Mouse (Mus musculus) frontal cortex, postnatal 25 days (tissue): ENCODE measurements around the gene Ppp2r5a.

Experiments used
- DNase-seq, 2 experiments: peaks; one replicate each; pipeline ENCODE4 v3.0.0; 2022; ENCODE audit warnings: low spot score in 2 of 2

The Ppp2r5a gene

GRCm38 (mm10) chr1:191418936-191419335 is 15.9 kb upstream of the Ppp2r5a start:
- no peak for DNase-seq

- DNase-seq = no peak
Observed at GRCm38 (mm10) chr1:191417111-191417510, 14.0 kb upstream of the Ppp2r5a start.

DNA sequence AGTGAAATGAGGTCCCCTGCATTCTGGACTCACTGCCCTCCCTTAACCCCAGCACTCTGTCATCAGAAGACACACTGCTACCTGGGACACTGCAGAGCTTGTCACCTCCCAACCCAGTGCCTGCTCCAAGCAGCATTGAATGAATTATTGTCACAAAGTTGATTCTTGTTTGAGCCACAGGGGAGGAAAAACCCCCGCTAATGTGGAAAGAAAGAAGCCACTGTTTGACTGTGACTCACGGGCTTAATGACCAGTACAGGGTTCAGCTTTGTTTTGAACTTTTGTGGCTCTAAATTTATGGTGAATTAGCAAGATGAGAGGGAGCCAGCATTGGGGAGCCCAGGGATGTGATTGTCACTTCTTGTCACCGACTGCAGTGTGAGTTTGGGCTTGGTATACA is 13.5 kb upstream of the Ppp2r5a start:
- no peak for DNase-seq

GRCm38 (mm10) chr1:191414432-191414831 is 11.4 kb upstream of the Ppp2r5a start:
- DNase-seq = peak in 1 of 2 experiments; percentile 27

DNA sequence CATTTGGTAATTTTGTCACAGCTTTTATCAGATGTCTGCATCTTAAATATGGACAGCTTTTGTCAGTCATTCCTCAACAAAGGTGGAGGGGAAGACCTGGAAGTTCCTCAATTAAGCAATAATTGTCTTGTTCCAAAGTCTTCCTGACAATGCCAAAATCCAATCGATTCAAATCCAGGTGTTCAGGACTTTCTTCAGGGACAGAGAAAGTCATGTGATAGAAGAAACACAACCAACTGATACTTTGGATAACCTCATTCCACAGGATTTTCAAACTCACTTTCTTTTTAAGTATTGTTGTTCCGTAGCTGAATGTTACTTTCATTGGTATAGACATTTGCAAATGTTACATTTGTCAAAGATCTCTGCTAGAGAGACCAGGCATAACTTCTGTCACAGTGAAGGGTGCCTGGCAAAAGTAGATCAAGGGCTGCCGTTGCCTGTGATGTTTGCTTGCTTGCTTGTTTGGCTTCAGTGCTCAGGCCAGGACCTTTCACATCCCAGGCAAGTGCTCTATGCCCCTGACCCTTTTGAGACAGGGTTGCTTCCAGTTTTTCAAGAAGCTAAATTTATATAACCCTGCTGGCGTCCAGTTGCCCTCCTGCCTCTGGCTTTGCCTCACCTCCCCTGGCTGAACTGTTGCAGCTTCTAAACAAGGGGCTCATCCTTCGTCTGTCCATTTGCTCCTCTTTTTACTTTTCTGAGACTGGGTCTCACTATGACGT is 10.8 kb upstream of the Ppp2r5a start:
- no peak for DNase-seq

DNA sequence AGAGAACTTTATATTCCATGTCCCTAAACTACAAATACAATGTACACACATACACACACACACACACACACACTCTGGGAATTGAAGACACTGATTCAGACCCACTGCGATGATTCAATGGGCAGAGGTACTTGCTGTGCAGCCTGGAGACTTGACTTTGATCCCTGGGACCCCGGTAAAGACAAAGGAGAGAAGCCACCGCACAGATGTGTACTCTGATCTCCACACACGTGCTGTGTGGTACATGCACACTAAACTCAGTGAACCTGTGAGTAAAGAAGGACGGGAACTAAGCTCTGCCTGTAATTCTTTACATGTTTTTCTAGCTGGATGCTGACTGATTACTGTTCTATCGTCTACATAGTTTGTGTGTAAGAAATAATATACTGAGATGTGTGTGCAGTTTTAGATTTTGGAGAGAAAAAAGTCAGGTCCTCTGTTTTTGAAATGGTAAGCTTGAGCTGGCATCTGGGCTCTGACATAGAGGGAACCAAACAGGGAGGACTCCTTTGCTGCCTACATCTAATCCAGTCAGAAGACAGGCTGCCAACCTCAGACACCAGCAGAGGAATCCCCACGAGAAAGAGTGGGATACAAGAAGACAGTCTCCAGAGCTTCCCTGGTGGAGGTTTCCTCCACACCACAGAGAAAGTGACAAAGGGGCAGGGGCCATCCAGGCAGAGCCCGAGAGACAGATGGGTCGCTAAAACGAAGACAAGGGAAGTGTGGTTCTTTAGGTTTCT is 7.4 kb upstream of the Ppp2r5a start:
- no peak for DNase-seq

DNA sequence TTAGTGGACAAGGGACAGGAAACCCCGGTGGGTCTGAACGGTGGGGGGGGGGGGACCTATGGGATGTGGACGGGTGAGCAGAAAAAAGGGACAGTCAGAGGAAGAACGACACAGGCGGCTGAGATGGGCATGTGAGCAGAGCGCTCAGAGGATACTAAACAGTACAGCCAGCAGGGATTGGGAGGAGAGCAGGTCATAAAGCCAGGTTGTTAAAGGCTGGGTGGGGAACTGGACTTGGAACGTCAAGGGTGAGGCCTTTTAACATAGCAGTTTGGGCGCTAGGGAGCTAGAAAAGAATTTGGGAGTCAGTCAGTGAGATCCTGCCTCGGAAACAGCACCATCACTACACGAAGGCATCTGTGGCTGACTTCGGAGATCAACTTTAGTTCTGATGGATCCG is 4.2 kb upstream of the Ppp2r5a start:
- no peak for DNase-seq

- DNase-seq = no peak
Observed at GRCm38 (mm10) chr1:191406516-191406915, 3.4 kb upstream of the Ppp2r5a start.

DNA sequence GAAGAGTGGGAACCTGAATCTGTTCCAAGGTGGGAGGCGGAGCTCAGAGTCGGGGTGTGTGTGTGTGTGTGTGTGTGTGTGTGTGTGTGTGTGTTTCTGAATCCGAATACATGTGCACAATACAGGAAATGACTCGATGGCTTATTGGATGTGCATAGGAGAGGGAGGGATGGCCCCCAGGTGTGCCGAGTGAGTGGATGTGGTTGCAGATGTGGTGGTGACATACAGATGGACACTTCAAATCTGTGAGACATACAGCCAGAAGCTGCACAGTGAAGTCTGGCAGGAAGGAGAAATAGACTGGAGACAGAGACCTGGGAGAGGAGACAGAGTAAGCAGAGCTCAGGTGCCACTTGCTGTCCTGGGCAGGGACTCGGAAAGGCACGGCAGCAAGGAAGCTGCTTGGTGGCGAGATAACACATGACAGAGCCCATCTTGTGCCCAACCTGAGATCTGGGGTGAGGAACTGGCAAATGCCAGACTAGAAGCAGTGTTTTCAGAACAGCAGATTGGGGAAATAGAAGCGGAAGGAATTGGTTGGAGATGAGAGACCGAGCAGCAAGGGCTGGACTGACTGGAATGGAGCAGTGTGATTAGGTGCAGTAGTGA is 1.8 kb upstream of the Ppp2r5a start:
- DNase-seq = no peak

DNA sequence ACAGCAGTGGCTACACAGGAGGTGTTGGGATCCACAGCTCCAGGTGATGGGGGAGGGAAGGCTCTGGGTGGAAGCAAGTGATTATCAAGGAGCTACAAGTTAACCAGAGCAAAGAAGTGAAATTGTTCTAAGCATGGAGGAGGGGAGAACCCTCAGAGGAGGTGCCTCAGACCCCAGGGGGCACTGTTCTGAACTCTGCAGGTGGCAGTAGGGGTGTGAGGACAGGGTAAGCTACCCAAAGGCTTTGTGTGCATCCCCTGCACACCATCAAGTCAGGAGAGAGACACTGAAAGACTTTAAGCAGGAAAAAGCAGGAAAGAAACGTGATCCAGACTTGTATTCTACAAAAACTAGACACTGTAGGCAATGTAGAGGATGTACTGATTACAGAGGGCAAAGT is 1.2 kb upstream of the Ppp2r5a start:
- no peak for DNase-seq

- DNase-seq = no peak
Observed at GRCm38 (mm10) chr1:191402506-191402905, 566 bp downstream of the Ppp2r5a start.

GRCm38 (mm10) chr1:191396897-191397849 is 5.9 kb downstream of the Ppp2r5a start:
- DNase-seq = peak; percentile 98

DNA sequence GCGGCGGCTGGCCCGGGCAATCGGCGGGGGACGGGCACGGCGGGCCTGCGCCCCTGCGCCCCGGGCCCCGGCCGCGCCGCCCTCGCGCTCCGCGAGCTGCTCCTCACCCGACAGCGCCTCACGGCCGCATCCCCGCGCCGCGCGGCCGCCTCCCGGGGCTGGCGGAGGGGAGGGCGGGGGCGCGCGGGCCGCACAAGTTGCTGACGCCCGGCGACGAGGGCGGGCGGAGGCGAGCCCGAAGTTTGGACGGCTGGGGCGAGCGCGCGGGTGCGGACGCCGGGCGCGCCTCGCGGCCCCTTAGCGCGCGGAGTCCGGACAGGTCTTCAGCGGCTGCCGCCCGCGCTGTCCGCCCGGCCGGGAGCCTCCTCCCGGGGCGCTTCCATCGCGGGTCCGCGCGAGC is 6.6 kb downstream of the Ppp2r5a start:
- DNase-seq = peak in 1 of 2 experiments; percentile 37

DNA sequence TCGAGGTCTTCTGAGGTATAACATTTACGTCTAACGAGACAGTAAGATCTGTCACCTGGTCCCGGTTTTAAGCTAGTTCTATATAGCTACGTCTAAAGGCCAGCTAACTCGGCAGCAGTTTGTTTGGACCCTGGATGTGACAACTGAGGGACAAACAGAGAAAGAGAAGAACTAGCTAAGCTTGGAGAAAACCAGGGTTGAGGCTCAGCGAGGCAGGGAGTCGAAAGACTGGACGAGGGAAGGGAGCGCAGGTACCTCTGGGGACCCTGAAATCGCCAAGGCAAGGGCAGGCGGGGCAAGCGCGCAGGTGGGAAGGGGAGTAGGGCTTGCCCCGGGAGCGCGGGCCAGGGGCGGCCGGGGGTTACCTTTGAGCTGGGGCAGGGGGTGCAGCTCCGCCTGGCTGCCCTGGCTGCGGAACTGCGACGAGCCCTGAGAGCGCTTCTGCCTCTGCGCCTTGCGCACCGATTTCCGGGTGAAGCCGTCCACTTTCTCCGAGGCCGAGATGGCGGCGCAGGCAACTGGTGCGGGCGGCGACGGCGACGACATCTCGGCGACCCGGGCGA is 7.1 kb downstream of the Ppp2r5a start:
- no peak for DNase-seq

- DNase-seq = no peak
Observed at GRCm38 (mm10) chr1:191395200-191395599, 7.9 kb downstream of the Ppp2r5a start.

DNA sequence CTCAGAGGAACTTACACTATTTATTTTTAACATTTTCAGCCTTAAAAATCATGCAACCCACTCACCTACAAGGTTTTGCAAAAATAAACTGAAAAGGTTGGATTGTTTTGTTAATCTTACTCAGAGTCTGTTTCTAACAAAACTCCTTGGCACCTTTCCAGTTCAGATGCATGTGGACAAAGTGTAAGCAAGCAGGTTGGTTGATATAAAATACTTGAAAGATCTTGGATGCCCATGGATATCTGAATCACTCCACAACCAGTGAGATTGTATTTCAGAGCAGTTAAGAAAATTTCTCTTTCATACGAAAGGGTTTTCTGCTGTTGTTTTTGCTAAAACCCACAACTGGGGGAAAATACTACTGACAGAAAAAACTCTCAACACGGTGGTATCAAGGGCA is 8.9 kb downstream of the Ppp2r5a start:
- DNase-seq = no peak

- DNase-seq = no peak
Observed at GRCm38 (mm10) chr1:191393536-191393935, 9.5 kb downstream of the Ppp2r5a start.

GRCm38 (mm10) chr1:191391311-191391710 is 11.8 kb downstream of the Ppp2r5a start:
- peak in 1 of 2 experiments; percentile 23 for DNase-seq

- DNase-seq = no peak
Observed at GRCm38 (mm10) chr1:191384786-191385430, 18.2 kb downstream of the Ppp2r5a start.

DNA sequence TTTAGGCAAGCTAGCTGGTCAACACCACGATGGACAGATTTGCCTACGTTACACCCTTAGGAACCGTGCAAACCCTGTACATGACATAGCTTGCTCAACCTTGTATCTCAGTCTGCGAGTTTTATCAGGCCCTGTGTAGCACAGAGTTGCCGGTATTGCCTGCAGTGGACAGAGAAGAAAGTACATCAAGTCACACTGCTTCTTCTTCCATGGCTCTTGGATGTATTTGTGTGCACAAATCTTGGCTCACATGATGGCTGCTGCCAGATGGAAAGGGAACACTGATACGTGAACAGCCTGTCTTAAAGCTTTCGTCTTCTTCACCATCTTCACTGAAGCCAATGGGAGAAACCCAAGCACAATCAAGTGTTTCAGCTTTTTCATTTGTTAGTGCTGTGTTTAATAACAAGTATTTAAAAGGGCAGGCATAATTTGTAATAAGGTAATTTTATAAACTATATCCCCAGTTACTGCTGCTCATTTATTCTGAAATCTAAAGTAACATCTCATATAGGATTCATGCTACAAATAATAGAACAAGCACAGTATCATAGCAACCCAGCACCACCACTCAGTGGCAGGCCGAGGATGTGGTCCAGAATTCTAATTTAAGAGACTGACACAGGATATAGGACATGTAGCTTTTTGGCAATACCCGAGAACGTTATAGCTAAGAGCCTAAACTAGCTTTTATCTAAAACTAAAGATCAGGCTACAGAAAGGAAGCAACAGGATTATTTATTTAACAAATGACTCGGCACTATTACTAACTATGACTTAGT is 20.9 kb downstream of the Ppp2r5a start:
- DNase-seq = no peak
